Mouse (Mus musculus) neural tube, embryonic 14.5 days (tissue): Measurements from ENCODE around the gene Rbm4b. TPM values are rescaled to one million over a fixed set of nuclear protein-coding genes. Genes with fewer than 3 reads are reported as not detected.
"Not testable (repeated sequence)": the region's sequence is repeated elsewhere in the genome, so short reads cannot be mapped to it uniquely, and the experiment has no call there.

Experiments
- ATAC-seq: fragments of 200-750 bp; cut with Nextera tagmentation; 2 replicates; pipeline ENCODE4 v1.8.0; 2017; ENCODE audit warnings: low read depth, mild to moderate bottlenecking, moderate TSS enrichment, moderate library complexity
- H3K27ac ChIP-seq: fragments of 300-500 bp; sonication (generic); 2 replicates; pipeline ENCODE4 v1.5.1; 2014; ENCODE audit warnings: low read depth, mild to moderate bottlenecking, control low read depth, low read length, moderate library complexity, mixed read lengths
- H3K27me3 ChIP-seq: fragments of 300-500 bp; sonication (generic); 2 replicates; pipeline ENCODE4 v1.6.1; 2014; ENCODE audit warnings: low read length; ENCODE audit not compliant: control insufficient read depth, insufficient read depth
- H3K36me3 ChIP-seq: fragments of 300-500 bp; sonication (generic); 2 replicates; pipeline ENCODE4 v1.6.1; 2014; ENCODE audit warnings: low read length, mixed read lengths; ENCODE audit not compliant: control insufficient read depth, insufficient read depth
- H3K4me1 ChIP-seq: fragments of 300-500 bp; sonication (generic); 2 replicates; pipeline ENCODE4 v1.6.1; 2014; ENCODE audit warnings: low read length; ENCODE audit not compliant: control insufficient read depth, insufficient read depth
- H3K4me2 ChIP-seq: fragments of 300-500 bp; sonication (generic); 2 replicates; pipeline ENCODE4 v1.6.1; 2014; ENCODE audit warnings: mild to moderate bottlenecking, low read depth, low read length, control low read depth
- H3K4me3 ChIP-seq: fragments of 300-500 bp; sonication (generic); 2 replicates; pipeline ENCODE4 v1.5.1; 2014; ENCODE audit warnings: low read depth, low read length, control low read depth, mixed read lengths
- H3K9ac ChIP-seq: fragments of 300-500 bp; sonication (generic); replicated peaks from 2 replicates; pipeline ENCODE4 v1.6.1; 2014; ENCODE audit warnings: low read depth, mild to moderate bottlenecking, control low read depth, low read length, mixed read lengths
- H3K9me3 ChIP-seq: fragments of 300-500 bp; sonication (generic); 2 replicates; pipeline ENCODE4 v1.6.1; 2016; ENCODE audit warnings: low read length; ENCODE audit not compliant: control insufficient read depth
- WGBS: fragments of 180-500 bp; shearing (Covaris S2); extraction: QIAGEN DNeasy Blood & Tissue Kit; methylation state at CpG from one replicate; pipeline ENCODE4 v1.1.7; 2014; 5-methylcytosine and 5-hydroxymethylcytosine counted together
- polyA plus RNA-seq: library from polyadenylated mRNA; unstranded; fragments of >200 nt; fragmentation: Nextera tagmentation; extraction: Ambion mirVana; gene quantifications from 2 replicates; pipeline ENCODE4 v1.2.1, GENCODE M21; 2014

The Rbm4b gene
- polyA plus RNA-seq, 1 experiment from 2014 or later: 157 TPM

DNA sequence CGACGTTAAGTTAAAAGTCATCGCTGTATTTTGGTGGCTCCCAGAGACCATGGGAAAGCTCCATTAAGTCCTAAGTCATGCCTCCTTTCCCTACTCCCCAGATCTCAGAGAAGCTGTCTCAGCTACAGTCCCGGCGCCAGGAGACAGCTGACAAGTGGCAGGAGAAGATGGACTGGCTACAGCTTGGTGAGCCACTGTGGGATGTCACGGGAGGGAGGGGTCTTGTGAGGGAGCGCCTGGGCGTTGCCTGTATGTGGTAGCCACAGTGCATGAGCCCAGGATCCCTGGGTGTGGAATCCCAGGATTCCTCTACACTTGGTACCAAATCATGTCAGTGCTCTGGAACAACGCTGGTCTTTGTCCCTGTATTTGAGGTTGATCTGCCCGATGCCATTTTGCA is 7.8 kb upstream of the Rbm4b start:
- H3K4me1 ChIP-seq: no peaks in the 10 kb centered on the region
- no peak overlapping the region for H3K4me3 ChIP-seq
- H3K27me3 ChIP-seq: no peaks in the 10 kb centered on the region
- no peak overlapping the region for H3K27ac ChIP-seq
- H3K4me2 ChIP-seq: no peak overlapping the region
- peaks cover 88% of the 10 kb centered on the region for H3K36me3 ChIP-seq
- no peak for ATAC-seq
- no peaks in the 10 kb centered on the region for H3K9me3 ChIP-seq
- H3K9ac ChIP-seq: no peak overlapping the region
- WGBS: 88% methylated on average over 10 of the region's 10 CpGs

DNA sequence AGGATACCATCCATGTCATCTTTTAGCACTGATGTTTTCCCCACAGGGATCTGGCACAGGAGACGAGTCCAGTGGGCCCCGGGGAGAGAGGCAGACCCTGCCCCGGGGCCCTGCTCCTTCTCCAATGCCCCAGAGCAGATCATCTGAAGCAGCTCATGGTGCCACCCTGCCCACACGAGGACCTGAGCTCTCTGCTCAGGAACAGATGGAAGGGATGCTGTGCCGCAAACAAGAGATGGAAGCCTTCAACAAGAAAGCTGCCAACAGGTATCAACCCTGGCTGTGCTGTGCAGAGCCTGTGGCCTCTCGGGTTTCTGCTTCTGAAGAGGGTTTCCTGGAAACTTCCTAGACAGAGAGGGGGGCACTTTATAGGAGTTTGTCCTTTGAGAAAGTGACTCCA is 6.3 kb upstream of the Rbm4b start:
- Histone ChIP-seq H3K4me2 (no peak overlapping the region), H3K36me3 (peaks cover 76% of the 10 kb centered on the region), H3K4me1 (no peaks in the 10 kb centered on the region), H3K27me3 (no peaks in the 10 kb centered on the region), H3K27ac (no peak overlapping the region), H3K9me3 (no peaks in the 10 kb centered on the region), H3K4me3 (no peak overlapping the region), H3K9ac (no peak overlapping the region)
- WGBS: 82% methylated on average over 6 of the region's 6 CpGs
- no peak for ATAC-seq

DNA sequence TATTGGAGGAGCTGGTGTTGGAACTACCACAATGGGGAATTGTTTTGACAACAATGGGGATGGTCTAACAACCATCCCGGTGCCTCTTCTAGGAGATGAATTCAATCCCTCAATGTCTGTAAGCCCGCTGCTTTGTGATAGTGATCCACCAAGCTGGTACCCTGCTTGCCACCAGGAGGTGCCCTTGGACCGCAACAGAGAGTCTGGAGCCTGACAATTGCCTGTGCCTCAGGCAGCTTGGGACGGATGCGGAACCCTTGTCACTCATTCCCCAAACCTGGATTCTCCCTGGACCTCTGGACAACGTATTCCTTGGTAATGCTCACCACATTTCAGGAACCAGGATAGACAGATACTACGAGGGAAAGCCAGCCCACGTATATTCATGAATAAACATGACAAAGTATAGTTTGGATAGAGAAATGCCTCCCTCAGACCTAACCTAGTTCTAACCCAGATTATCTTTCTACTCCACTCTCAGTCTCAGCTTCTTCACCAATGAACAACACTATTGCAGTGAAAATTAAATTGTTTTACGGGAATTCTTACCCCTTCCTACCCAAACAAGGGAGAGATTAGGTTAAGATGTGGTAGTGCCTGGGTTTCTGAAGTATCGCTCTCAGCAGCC is 618 bp upstream of the Rbm4b start:
- H3K27ac ChIP-seq: peak overlapping the region; percentile 97
- peaks cover 24% of the 10 kb centered on the region for H3K4me1 ChIP-seq
- under 1% methylated on average over 10 of the region's 10 CpGs for WGBS
- no peaks in the 10 kb centered on the region for H3K27me3 ChIP-seq
- peak overlapping the region; percentile 76 for H3K4me2 ChIP-seq
- H3K9me3 ChIP-seq: no peaks in the 10 kb centered on the region
- peak overlapping the region; percentile 75 for H3K4me3 ChIP-seq
- H3K9ac ChIP-seq: peak overlapping the region; percentile 64
- ATAC-seq: peak; percentile 81
- peaks cover 22% of the 10 kb centered on the region for H3K36me3 ChIP-seq

DNA sequence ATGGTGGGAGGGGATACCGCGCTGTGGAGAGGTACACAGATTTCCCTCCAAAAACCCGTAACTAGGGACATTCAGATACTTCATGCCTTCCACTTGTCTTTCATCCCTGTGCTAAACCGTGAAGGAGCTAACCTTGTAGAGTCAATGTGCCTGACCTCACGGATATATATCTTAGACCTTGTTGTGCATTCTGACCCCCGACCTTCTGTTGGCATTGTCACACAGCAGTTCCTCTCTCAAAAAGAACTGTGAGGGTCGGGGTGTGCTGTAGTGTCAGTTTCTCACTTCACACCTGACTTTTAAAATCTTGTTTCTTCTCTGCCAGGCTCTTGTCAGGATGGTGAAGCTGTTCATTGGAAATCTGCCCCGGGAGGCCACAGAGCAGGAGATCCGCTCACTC is 624 bp downstream of the Rbm4b start:
- Histone ChIP-seq H3K27me3 (no peaks in the 10 kb centered on the region), H3K4me3 (peak overlapping the region; percentile 75), H3K9ac (peak overlapping the region; percentile 86), H3K27ac (peak overlapping the region; percentile 97), H3K4me2 (peak overlapping the region; percentile 69), H3K36me3 (peaks cover 23% of the 10 kb centered on the region), H3K4me1 (peaks cover 29% of the 10 kb centered on the region), H3K9me3 (no peaks in the 10 kb centered on the region)
- WGBS: 1% methylated on average over 9 of the region's 9 CpGs
- ATAC-seq: no peak

DNA sequence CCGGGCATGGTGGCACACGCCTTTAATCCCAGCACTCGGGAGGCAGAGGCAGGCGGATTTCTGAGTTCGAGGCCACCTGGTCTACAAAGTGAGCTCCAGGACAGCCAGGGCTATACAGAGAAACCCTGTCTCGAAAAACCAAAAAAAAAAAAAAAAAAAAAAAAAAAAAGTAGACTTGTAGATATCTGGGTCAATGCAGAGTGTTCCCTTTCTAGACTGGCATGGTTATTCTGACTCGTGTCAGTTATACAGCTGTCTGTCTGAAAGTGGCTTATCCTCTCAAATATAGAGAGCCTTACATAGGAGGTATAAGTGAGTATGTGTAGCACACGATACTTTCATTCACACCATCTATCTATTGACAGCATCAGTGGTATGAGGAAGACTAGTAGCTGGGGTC is 4.2 kb downstream of the Rbm4b start:
- not testable (repeated sequence) for H3K27me3 ChIP-seq, ATAC-seq, H3K9ac ChIP-seq, H3K9me3 ChIP-seq, H3K4me3 ChIP-seq, H3K4me2 ChIP-seq, H3K27ac ChIP-seq
- WGBS: 95% methylated on average over 8 of the region's 8 CpGs
- H3K36me3 ChIP-seq: peaks cover 38% of the 10 kb centered on the region
- H3K4me1 ChIP-seq: peaks cover 40% of the 10 kb centered on the region

DNA sequence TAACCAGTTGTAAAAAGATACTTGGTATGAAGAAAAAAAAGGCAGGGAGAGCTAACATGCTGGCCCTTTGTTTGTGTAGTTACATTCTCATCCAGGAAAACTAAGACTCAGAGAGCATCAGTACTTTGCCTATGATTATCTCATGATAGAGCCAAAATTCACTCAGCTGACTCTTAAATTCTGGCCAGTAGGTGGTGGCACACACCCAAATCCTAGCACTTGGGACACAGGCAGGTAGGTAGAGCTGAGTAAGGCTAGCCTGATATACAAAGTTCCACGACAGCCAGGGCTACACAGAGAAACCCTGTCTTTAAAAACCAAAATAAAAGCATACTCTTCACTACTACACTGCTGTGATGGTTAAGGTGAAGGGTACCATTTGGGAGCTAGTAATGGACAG is 6.6 kb downstream of the Rbm4b start:
- Histone ChIP-seq H3K9me3 (no peaks in the 10 kb centered on the region), H3K36me3 (peaks cover 44% of the 10 kb centered on the region), H3K9ac (no peak overlapping the region), H3K4me1 (peaks cover 35% of the 10 kb centered on the region), H3K4me2 (no peak overlapping the region), H3K27me3 (no peaks in the 10 kb centered on the region), H3K4me3 (no peak overlapping the region), H3K27ac (no peak overlapping the region)
- WGBS: 64% methylated on average over 1 of the region's 1 CpGs
- no peak for ATAC-seq

DNA sequence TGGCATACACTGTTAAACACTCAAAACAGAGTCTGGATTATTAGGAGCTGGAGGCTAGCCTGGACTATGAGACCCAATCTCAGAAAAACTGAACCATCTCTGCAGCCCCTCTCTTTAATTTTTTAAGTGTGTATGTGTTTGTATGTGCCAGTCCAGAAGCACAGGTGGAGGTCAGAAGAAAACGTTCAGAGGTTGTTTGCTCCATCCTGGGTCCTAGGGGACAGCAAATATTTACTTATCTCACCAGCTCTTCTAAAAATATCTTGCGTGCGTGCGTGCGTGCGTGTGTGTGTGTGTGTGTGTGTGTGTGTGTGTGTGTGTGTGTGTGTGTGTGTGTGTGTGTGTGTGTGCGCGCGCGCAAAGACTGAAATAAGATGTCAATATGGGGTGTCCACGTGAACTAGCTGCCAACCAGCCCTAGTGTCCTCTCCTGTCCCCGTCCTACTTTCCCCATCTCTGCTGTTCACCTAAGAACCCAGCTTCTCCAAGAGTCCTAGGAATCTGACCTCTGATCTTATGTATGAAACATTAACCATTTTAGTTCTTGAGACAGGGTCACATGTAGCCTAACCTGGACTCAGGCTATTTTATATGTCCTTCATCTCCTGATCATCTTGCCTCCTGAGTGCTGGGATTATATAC is 11.3 kb downstream of the Rbm4b start:
- Histone ChIP-seq H3K9me3 (no peaks in the 10 kb centered on the region), H3K4me3 (no peak overlapping the region), H3K9ac (no peak overlapping the region), H3K4me1 (peaks cover 8% of the 10 kb centered on the region), H3K27ac (no peak overlapping the region), H3K36me3 (peaks cover 37% of the 10 kb centered on the region), H3K4me2 (no peak overlapping the region), H3K27me3 (no peaks in the 10 kb centered on the region)
- 86% methylated on average over 12 of the region's 12 CpGs for WGBS
- no peak for ATAC-seq

DNA sequence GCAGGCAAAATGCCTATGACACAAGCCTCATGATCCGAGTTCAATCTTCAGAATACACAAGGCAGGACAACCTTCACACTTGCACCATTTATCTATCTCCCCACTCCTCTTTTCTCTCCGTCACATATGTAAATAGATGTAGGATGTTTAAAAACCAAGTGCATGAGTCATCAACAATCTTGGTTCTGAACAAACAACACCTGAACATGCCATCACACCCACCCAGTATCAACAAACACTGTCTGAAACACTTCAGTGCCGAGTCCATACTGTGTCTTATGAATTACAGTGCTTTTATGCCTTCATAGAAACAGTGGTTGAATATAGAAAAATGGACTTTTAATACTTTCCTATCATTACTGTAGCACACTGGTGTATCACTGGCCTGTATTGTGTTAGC is 16.5 kb downstream of the Rbm4b start:
- no peak overlapping the region for H3K9ac ChIP-seq
- WGBS: 88% methylated on average over 3 of the region's 3 CpGs
- no peak for ATAC-seq
- H3K36me3 ChIP-seq: peaks cover 27% of the 10 kb centered on the region
- no peak overlapping the region for H3K4me3 ChIP-seq
- H3K27ac ChIP-seq: no peak overlapping the region
- no peaks in the 10 kb centered on the region for H3K4me1 ChIP-seq
- H3K9me3 ChIP-seq: no peaks in the 10 kb centered on the region
- H3K27me3 ChIP-seq: no peaks in the 10 kb centered on the region
- H3K4me2 ChIP-seq: no peak overlapping the region

DNA sequence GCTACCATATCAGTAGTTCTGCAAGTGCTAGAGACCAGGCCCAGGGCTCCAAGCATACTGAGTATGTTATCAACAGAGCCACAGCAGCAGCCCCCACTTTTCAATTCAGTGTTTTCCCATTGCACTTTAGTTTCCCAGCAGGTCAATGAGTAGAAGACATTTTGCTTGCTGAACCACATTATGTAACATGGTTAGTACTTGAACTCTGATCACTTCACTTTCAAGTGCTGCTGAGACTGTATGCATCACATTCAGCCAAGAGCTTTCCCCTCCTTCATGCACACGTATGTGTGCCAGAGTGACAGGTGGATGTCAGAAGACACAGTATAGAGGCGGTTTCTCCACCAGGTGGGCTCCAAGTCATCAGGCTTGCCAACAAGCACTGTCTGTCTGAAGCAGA is 26.6 kb downstream of the Rbm4b start:
- peaks cover 16% of the 10 kb centered on the region for H3K4me1 ChIP-seq
- 94% methylated on average over 2 of the region's 2 CpGs for WGBS
- no peak for ATAC-seq
- H3K27ac ChIP-seq: no peak overlapping the region
- peaks cover 42% of the 10 kb centered on the region for H3K36me3 ChIP-seq
- H3K9me3 ChIP-seq: no peaks in the 10 kb centered on the region
- H3K4me3 ChIP-seq: no peak overlapping the region
- no peaks in the 10 kb centered on the region for H3K27me3 ChIP-seq
- H3K4me2 ChIP-seq: no peak overlapping the region
- no peak overlapping the region for H3K9ac ChIP-seq
